Mouse (Mus musculus) right cerebral cortex, adult 18-20 months (tissue): ENCODE results near the gene Ces3b.
A peak's percentile ranks its signal among the peaks of the same experiment; 100 is the strongest.
"Not testable (repeated sequence)": the region's sequence is repeated elsewhere in the genome, so short reads cannot be mapped to it uniquely, and the experiment has no call there.

ENCODE experiments used
- DNase-seq: peaks from one replicate; pipeline ENCODE4 v3.0.0; 2022; ENCODE audit warnings: mixed read lengths

Gene Ces3b

GRCm38 (mm10) chr8:105083449-105084050 lies at the start of gene Ces3b:
Gene Ces3b (plus strand): TSS chr8:105083753.
- no peak for DNase-seq

- DNase-seq, result no peak
Observed at GRCm38 (mm10) chr8:105043510-105043909, 40.0 kb upstream of the Ces3b start.

- DNase-seq, result no peak
Observed at GRCm38 (mm10) chr8:105045824-105046401, 37.6 kb upstream of the Ces3b start.

GRCm38 (mm10) chr8:105048371-105048854 lies 35.1 kb upstream of the Ces3b start, which contains the start of gene Ces3a:
Gene Ces3a (plus strand): TSS chr8:105048601.
- DNase-seq, result no peak

- DNase-seq, result no peak
Observed at GRCm38 (mm10) chr8:105056211-105056610, 27.3 kb upstream of the Ces3b start.

- DNase-seq, result no peak
Observed at GRCm38 (mm10) chr8:105060056-105060455, 23.5 kb upstream of the Ces3b start.

GRCm38 (mm10) chr8:105066761-105067160 lies 16.8 kb upstream of the Ces3b start:
- DNase-seq, result no peak

- not testable (repeated sequence) for DNase-seq
Observed at GRCm38 (mm10) chr8:105067905-105068304, 15.6 kb upstream of the Ces3b start.

- DNase-seq, result no peak
Observed at GRCm38 (mm10) chr8:105068971-105069370, 14.6 kb upstream of the Ces3b start.

GRCm38 (mm10) chr8:105076601-105077000 lies 7.0 kb upstream of the Ces3b start:
- DNase-seq, result no peak

GRCm38 (mm10) chr8:105077071-105077470 lies 6.5 kb upstream of the Ces3b start:
- no peak for DNase-seq

GRCm38 (mm10) chr8:105078591-105078990 lies 5.0 kb upstream of the Ces3b start:
- no peak for DNase-seq

- no peak for DNase-seq
Observed at GRCm38 (mm10) chr8:105080814-105081336, 2.7 kb upstream of the Ces3b start.

- DNase-seq, result not testable (repeated sequence)
Observed at GRCm38 (mm10) chr8:105088166-105088565, 4.6 kb downstream of the Ces3b start.

- DNase-seq, result no peak
Observed at GRCm38 (mm10) chr8:105088581-105088980, 5.0 kb downstream of the Ces3b start.

GRCm38 (mm10) chr8:105093992-105094391 lies 10.4 kb downstream of the Ces3b start:
- no peak for DNase-seq

GRCm38 (mm10) chr8:105102101-105102785 lies 18.7 kb downstream of the Ces3b start:
- not testable (repeated sequence) for DNase-seq

- DNase-seq, result not testable (repeated sequence)
Observed at GRCm38 (mm10) chr8:105103701-105104100, 20.1 kb downstream of the Ces3b start.

GRCm38 (mm10) chr8:105104220-105104619 lies 20.7 kb downstream of the Ces3b start:
- DNase-seq, result no peak

- no peak for DNase-seq
Observed at GRCm38 (mm10) chr8:105129864-105130263, 46.3 kb downstream of the Ces3b start.

- no peak for DNase-seq
Observed at GRCm38 (mm10) chr8:105131509-105131908, 48.0 kb downstream of the Ces3b start, which contains the start of gene Ces4a. Gene Ces4a (plus strand): TSS chr8:105131800.

GRCm38 (mm10) chr8:105138423-105138822 lies 54.9 kb downstream of the Ces3b start:
- peak; percentile 20 for DNase-seq

GRCm38 (mm10) chr8:105142395-105142794 lies 58.8 kb downstream of the Ces3b start:
- DNase-seq, result no peak
